Mouse (Mus musculus) lung, postnatal 14 days (tissue): ENCODE measurements around the gene Cyp27b1.
A peak's percentile ranks its signal among the peaks of the same experiment; 100 is the strongest.
"Not testable (repeated sequence)": the region's sequence is repeated elsewhere in the genome, so short reads cannot be mapped to it uniquely, and the experiment has no call there.

Experiments used
- DNase-seq: peaks from one replicate; pipeline ENCODE4 v3.0.0; 2021

The Cyp27b1 gene

DNA sequence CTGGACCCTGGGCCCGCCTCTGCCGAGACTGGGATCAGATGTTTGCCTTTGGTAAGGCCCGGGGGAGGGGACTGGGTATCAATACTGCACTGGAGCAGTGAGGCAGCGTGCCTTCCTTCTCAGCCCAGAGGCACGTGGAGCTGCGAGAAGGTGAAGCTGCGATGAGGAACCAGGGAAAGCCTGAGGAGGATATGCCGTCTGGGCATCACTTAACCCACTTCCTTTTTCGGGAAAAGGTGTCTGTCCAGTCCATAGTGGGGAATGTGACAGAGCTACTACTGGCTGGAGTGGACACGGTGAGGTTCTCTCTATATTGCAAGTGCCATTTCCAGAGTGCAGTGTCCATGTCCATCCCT is 2.0 kb downstream of the Cyp27b1 start:
- no peak for DNase-seq

DNA sequence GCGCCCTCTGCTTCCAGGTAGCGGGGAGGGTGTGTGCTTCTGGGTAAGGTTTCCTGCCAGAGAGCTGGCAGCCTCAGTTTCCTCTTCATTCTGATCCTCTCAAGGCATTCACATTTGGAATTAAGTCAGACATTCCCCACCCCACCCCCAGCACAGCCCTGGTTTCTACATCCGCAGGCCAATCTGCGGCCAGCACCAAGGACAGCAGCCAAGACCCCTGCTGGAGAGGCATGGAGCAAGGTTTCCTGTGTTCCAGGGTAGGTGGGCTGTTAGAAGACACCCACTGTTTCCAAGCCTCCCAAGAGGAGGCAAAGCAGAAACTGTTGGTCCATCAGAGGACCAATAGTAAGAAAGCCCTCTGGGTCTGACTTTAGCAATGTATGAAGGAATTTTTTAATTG is 6.6 kb downstream of the Cyp27b1 start:
- DNase-seq: no peak

DNA sequence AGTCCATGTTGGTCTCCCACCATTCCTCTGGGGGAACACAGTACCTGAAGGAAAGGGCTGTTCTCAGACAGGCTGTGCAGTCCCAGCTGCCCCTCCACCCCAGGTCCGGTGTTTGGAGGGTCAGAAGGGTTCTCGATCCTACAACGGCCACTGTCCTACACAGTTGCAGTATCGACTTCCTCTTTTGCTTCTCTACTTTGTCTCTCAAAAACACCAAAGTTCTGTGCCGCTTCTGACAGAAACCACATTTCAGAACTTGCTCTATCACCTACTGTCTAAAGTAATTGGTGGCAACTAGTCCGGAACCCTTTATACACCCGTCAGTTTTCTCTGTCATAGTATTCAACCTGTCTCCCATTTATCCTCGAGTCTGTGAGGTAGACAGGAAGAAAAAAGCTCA is 7.4 kb downstream of the Cyp27b1 start:
- no peak for DNase-seq

DNA sequence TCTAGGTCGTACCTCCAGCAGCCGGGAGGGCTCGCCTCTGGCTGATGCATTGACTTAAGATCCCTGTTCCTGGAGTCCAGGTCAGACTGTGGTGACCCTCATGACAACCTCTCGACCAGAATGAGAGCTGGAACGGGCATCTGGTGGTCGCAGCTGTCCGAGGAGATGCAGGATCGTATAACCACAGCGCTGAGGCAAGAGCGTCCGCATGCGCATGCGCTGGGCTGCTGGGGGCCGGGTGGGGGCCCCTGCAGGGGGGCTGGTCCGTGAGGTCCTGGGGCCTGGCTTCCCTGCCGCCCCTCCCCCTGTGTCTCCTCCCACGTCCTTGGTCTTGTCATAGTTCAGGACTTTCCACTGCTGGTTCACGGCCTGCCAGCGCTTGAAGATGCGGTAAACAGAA is 8.4 kb downstream of the Cyp27b1 start:
- no peak for DNase-seq

DNA sequence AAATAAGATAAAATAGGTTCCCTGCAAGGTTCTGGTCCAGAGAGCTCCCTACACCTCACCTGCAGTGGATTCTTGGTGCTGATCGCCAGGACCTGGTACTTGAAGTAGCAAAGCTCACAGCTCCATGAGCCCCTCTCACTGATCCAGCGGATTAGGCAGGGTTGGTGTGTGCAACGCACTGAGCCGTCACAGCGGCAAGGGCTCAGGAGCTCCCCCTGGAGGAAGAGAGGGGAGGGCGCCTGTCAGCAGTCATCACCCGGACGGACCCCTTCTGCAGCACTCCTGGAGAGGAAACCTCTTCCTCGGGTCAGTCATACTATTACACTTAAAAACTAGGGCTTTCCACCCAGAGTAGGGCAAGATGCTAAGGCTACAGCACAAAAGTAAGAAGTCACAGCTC is 10.1 kb downstream of the Cyp27b1 start:
- DNase-seq: peak; percentile 84

DNA sequence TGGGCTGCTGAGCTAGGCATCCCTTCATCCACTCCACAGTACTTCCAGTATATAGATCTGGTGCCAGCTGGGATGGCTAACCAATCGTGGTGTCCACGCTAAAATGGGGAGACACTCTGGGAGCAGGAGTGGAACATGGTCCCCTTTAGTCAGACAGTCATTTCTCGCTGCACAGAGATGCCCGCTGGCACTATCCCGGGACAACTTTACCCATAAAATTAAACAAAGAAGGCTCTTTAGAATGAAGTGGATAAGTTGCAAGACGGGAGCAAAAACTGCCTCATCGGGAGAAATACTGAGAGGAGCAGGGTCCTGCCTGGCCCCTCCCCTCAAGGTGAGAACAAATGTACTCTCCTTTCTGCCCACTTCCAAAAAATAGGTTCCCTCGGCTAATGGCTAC is 10.7 kb downstream of the Cyp27b1 start:
- DNase-seq: no peak

DNA sequence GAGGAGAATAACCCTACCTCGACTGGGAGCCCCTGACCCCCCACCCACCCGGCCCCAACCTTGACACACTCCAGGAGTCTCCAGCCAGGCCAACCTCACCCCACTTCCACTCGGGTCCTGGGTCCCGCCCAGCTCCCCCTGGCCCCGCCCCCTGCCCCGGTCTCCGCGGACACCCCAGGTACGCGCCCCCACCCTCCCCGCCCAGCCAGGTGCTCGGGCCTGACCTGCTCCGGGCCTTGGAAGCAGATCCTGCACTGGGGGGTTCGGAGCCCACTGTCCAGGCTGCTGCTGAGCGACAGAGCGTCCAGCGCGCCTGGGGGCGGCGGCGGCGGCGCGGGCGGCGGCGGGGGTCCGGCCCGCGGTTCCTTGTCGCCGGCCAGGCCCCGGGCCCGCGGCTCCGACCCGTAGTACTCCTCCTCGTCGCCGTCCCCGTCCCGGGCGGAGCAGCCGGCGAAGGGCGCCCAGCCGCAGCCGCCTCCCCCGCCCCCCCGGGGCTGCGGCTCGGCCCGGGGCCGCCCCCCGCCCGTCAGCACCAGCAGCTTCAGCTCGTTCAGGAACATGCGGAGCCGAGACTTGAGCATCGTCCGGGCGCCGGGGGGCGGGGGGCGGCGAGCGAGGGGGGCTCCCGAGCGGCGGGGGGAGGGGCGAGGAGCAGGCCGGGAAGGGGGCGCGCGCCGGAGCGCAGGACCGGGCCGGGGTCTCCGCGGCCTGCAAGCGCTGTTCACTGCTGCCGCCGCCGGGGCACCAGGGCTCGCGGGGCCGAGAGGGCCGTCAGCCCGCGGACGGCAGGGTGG is 11.3 kb downstream of the Cyp27b1 start:
- DNase-seq: no peak

DNA sequence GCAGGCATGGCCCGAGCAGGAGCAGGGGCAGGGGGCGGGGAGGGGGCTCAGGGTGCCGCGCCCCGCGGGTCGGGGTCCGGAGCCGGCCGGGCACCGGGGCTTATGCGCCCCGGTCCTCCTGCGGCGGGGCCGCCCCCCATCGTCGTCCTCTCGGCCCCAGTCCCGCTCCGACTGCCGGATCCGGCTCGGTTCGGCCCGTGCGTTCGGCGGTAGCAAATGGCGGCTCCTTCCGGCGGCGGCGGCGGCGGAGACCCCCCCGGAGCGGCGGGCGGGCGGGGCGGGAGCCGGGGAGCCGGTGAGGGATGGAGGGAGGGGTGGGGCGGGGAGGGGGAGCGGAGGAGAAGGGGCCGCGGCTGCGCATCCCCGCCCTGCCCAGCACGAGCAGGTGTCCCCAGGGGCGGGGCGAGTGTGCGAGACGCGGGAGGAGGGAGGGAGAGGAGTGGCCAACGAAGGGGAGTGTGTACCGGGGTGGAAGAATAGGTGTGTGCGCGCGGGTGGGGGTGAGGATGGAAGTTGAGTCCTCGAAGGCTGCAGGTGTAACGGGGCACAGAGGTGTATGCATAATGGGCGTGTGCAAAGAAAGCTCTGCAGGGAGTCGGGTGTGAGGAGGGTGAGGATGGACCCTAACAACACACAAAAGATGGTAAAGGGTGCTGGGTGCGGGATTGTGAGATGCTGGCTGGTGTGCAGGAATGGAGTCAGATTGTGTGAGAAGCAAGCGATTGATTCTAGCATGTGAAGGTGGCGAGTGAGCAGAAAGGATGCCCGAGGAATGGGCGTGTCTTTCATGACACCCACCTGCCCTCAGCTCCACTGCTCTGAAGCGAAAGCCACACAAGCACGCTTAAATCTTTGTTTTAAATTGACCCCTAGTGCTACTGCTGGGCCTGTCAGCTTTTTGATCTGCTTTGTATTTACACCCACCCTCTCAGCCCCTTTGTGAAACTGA is 12.2 kb downstream of the Cyp27b1 start, which contains the start of gene March9:
Gene March9 (minus strand): TSS at position 217 of the 949 bp plus-strand sequence.
- DNase-seq: peak; percentile 67

DNA sequence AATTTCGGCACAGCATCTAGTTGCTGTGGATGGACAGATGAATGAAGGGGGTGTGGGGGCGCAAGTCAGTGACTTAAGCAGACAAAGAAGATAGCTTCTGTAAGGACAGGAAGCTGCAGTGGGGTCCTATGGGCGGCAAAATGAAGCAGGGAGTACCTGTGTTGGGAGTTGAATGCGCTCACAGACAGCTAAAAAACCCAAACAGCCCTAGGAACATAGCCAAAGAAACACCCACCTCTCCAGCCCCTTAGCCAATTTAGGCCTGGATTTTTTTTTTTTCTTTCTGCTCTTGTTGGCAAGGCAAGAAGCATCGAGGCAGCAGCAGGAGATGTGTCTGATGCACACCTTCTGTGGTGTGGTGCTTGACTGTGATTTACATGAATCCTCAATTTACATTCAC is 13.0 kb downstream of the Cyp27b1 start:
- no peak for DNase-seq

DNA sequence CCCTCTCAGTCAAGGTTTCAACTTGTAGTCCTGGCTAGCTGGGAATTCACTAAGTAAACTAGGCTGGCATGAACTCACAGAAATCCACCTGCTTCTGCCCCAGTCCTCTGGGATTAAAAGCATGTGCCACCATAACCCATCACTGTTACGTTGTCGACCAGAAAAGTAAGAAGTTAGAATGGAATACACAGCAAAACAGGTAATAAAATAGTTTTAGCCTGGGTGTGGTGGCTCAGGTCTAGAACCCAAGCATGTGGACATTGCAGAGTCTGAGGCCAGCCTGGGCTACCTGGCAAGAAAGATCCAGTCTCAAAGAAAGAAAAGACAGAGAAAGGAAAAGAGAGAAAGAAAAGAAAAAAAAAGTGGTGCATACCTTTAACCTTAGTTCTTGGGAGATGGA is 13.5 kb downstream of the Cyp27b1 start:
- no peak for DNase-seq

DNA sequence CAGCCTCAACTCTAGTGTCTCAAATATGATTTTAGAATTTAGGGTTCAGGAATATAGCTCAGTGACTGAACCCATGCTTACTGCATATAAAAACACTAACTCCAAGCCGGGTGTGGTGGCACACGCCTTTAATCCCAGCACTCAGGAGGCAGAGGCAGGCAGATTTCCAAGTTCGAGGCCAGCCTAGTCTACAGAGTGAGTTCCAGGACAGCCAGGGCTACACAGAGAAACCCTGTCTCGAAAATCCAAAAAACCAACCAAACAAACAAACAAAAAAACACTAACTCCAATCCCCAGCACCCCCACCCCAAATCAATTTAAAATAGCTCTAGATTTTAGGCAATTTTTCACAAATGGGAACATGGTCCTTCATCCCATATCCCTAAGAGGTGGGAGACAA is 14.1 kb downstream of the Cyp27b1 start:
- not testable (repeated sequence) for DNase-seq

DNA sequence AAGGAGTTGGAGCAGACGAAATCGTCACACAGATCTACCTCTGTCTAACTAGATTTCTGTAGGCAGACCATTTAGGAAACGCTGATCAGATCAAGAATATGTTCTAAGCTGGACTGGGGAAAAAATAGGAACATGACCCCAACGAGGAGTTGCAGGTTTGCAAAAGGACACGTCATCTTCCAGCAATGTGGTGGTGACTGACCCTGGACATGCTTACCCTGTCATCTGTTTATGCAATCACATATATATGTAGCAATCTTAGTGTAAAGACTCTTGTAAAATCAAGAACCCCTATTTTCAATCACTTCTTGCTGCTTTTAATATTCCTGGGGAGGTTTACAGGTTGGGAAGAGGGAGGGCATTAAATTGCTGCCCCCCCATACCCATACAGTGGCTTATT is 14.5 kb downstream of the Cyp27b1 start:
- DNase-seq: no peak

DNA sequence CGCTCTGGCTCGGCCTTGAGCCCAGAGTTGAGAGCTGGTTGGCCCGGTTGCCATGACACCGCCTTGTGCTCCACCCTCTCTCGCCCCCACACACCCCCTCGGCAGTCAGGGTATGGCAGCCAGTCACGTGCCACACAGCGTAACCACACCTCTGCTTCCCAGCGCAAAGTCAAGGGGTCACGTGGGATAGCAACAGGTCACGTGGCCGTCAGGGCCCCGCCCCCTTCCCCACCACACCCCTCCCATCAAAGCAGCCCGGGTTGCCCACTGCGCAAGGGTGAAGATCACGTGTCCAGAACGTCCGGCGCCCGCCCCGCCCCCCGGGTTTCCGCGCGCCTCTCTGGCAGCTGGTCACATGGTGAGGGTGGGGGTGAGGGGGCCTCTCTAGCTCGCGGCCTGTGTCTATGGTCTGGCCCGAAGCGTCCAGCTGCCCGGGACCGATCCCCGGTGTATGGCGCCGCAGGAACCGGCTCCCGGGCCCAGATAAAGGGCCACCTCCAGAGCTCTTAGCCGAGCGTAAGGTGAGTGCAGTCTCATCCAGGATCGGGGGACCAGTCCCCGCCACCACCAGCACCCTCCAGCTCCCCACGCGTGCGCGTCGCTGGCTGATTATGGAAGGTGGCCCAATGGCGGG is 15.3 kb downstream of the Cyp27b1 start, which contains the start of gene Cdk4:
Gene Cdk4 (plus strand): TSS at position 296 of the 634 bp plus-strand sequence.
- DNase-seq: peak; percentile 98

DNA sequence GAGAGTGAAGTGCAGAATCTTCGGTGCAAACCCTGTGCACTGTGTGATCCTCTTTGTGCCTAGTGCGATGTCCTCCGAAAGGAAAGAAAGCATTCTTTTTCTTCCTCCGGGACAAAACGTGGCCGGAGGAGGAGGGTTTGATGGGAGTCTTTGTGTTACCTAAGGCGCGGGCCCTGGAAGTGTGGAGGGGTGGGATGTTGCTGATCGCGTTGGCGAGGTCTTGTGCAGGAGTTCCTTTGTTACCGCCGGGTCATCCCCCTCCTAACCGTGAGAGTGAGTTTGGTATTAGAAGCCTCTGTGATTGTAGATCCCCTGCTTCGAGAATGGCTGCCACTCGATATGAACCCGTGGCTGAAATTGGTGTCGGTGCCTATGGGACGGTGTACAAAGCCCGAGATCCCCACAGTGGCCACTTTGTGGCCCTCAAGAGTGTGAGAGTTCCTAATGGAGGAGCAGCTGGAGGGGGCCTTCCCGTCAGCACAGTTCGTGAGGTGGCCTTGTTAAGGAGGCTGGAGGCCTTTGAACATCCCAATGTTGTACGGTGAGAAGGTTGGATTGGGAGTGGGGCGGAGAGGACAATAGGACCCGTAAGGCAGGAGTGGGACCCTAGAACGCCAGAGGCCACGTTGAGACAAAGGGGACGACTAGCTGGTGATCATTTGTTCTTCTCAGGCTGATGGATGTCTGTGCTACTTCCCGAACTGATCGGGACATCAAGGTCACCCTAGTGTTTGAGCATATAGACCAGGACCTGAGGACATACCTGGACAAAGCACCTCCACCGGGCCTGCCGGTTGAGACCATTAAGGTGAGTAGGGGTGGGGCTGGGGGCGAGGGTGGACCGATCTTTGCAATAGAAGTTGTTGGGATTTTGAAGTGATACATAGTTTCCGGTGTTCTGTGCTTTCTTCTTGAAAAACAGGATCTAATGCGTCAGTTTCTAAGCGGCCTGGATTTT is 16.1 kb downstream of the Cyp27b1 start:
- DNase-seq: no peak

DNA sequence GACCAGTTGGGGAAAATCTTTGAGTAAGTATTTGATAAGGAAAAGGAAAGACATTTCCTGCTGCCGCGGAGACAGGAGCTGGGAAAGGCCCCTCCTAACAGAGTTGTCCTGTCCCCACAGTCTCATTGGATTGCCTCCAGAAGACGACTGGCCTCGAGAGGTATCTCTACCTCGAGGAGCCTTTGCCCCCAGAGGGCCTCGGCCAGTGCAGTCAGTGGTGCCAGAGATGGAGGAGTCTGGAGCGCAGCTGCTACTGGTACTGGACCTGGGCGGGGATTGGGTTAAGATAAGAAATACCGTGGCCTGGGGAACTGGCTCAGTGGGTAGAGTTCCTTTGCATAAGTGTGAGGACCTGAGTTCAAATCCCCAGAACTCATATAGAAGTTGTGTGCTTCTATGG is 17.9 kb downstream of the Cyp27b1 start:
- DNase-seq: no peak

DNA sequence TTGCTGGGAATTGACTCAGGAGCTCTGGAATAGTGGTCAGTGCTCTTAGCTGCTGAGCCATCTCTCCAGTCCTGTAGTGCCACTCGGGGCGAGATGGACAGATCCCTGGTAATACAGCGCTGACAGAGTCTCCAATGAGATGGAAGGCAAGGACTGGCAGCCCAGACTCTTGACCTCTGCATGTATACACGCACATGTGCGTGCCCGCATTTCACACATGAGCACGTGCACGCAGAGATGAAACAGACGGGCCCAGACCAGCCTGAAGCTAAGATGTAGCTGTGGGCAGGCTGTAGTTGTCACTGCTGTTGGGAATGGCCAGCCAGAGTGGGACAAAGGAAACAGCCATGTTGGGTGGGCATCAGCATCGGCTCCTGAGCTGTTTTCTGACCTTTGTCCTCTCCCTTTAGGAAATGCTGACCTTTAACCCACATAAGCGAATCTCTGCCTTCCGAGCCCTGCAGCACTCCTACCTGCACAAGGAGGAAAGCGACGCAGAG is 18.5 kb downstream of the Cyp27b1 start:
- DNase-seq: no peak

DNA sequence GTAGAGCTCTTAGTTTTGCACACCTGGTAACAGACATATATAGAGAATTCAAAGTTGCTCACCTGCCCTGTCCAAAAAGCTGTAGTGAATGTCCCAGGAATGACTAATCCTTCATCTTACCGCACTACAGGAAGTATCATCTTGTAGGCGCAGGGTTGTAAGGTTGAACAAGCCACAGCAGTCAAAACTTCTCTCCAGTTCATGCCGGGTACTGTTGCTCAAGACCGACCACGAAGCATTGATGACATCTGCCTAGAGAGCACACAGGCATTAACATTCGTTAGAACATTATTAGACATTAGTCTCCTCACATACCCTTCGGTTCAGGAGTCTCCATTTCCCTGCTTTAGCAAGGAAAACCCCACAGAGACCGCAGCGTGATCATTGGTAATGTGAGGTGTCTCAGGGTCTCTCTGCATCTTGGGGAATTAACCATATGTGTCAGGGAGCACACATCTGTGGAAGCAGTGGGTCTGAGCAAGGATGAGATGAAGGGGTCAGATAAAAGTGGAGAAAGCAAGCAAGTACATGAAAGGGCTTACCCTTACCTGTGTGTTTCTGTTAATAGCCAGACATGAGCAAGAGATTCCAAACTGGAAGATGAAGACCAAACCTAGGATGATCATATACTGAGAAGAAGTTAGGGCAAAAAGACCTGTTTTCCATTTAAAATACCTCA is 20.4 kb downstream of the Cyp27b1 start:
- no peak for DNase-seq

DNA sequence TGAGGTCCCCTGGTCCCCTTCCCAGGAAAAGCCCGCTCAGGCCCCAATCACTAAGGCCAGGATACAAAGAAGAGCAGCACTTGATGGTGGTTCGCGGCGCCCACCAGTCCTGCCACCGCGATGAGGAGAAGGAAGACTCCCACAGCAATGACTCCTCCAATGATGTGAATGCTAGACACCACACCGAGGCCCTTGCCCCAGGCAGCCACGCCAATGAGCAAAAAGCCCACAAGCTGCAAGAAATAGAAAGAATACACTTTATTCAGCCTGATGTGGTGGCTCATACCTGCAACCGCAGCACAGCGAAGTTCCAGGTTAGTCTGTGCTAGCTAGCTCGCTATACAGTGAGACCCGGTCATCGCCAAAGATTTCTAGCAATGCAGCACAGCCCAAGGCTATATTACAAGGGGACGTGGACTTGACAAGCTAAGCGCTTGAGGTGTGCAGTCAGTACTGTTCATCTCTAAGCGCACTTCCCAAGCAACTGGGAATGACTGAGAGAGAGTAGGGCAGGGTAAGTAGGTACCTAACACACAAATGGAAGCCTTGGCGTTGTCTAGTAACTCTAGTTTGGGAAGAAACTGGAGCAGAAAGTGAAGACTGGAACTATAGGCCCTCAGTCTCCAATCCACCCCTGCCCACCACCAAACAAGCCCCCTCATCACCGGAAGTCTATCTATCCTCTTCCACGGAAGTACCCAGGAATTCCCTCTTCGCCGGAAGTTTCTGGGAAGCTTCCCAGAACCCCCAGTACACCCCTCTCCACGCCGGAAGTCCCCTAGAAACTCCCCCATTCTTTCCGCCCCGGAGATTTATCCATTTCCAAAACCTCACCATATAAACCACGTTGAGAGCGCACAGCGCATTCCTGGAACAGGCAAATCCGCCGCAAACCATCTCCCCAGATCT is 21.5 kb downstream of the Cyp27b1 start:
- DNase-seq: no peak

DNA sequence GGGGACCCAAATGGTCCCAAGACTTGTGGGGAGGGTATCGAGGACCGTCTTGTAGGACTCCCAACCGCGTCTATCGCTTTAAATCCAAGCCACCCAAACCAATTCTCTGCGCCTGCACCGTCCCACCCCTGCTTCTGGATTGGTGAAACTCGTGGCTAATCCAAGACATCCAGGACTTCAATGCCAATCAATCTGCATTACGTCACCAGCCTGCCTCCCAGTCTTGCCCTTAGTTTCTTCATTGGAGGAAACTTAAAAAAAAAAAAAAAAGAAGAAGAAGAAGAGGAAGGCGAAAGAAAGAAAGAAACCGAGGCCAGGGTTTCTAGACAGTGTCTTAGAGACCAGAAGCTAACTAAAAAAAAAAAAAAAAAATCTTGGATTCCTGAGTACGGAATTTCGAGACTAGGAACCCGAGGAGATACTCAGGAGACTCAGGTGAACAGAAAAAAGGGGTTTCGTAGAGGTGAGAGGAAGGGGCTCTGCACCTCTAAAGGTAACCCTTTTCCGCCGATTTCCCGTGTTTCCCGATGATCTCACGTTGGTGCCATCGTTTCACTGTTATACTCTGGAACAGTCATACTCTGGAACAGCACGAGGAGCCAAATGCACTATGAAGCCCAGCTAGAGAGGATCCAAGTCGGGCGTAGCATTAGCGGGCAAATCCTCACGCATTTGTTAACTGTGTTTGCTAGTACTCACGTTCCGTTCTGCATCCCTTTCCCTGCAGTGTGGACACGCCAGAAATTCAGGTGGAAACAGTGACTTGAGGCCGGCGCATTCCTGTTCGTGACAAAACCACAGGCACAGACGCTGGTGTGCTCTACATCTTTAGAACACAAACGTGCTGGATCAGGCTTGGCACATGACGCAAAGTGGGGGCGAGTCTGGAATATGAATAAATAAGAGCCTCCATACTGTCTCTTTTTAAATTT is 22.4 kb downstream of the Cyp27b1 start, which contains the start of gene Tspan31:
Gene Tspan31 (minus strand): TSS at position 75 of the 932 bp plus-strand sequence.
- peak; percentile 88 for DNase-seq
